Mouse (Mus musculus): Measurements from ENCODE around the gene Klrg1. TPM values are rescaled to one million over a fixed set of nuclear protein-coding genes. Genes with fewer than 3 reads are reported as not detected.

Klrg1 gene
- total and polyA plus RNA-seq, 2 experiments from 2014 or later, result 0.52 to 1.3 TPM

GRCm38 (mm10) chr6:122308136-122308504, 25.4 kb upstream of the Klrg1 start:
- no peak for TF ChIP-seq CTCF (IDR thresholded peaks at IDR 0.05; ENCODE audit: low read depth)
- WGBS, result 57% methylated on average over 6 of the region's 6 CpGs
- no peak overlapping the region for H3K9ac ChIP-seq (replicated peaks; ENCODE audit: low read length)
- peaks cover 3% of the 10 kb centered on the region; the same call in 1 of the 2 replicates for H3K36me3 ChIP-seq (ENCODE audit: insufficient read depth, low read length)
- no peak overlapping the region for H3K27ac ChIP-seq
- H3K27me3 ChIP-seq (ENCODE audit: insufficient read depth, low read length), result no peaks in the 10 kb centered on the region
- DNase-seq (ENCODE audit: low spot score) (no peak), ATAC-seq (peak; percentile 22)
- peak overlapping the region; percentile 84 for H3K4me2 ChIP-seq (ENCODE audit: low read depth, low read length)
- peaks cover 8% of the 10 kb centered on the region; the same call in 1 of the 2 replicates for H3K4me1 ChIP-seq (ENCODE audit: insufficient read depth, low read length)
- peak overlapping the region; percentile 79 for H3K4me3 ChIP-seq (ENCODE audit: low read length)
- no peaks in the 10 kb centered on the region for H3K9me3 ChIP-seq (ENCODE audit: low read length)

- H3K27me3 ChIP-seq (ENCODE audit: insufficient read depth, low read length), result no peaks in the 10 kb centered on the region
- no peak for DNase-seq (ENCODE audit: low spot score)
- no peak overlapping the region for H3K27ac ChIP-seq
- no peak overlapping the region for H3K4me3 ChIP-seq (ENCODE audit: low read length)
- H3K9me3 ChIP-seq (ENCODE audit: low read length), result no peaks in the 10 kb centered on the region
- H3K4me1 ChIP-seq (ENCODE audit: insufficient read depth, low read length), result peaks cover 8% of the 10 kb centered on the region; the same call in 1 of the 2 replicates
- 85% methylated on average over 4 of the region's 4 CpGs for WGBS
- H3K9ac ChIP-seq (replicated peaks; ENCODE audit: low read length), result no peak overlapping the region
- TF ChIP-seq CTCF (IDR thresholded peaks at IDR 0.05; ENCODE audit: low read depth), result no peak
- no peak for ATAC-seq
- H3K4me2 ChIP-seq (ENCODE audit: low read depth, low read length), result no peak overlapping the region
- no peaks in the 10 kb centered on the region for H3K36me3 ChIP-seq (ENCODE audit: insufficient read depth, low read length)
Observed at GRCm38 (mm10) chr6:122306707-122307106, 24.0 kb upstream of the Klrg1 start.

GRCm38 (mm10) chr6:122304790-122305555, 22.3 kb upstream of the Klrg1 start:
- Histone ChIP-seq H3K4me3 (ENCODE audit: low read length) (no peak overlapping the region), H3K9ac (replicated peaks; ENCODE audit: low read length) (no peak overlapping the region), H3K4me2 (ENCODE audit: low read depth, low read length) (no peak overlapping the region), H3K36me3 (ENCODE audit: insufficient read depth, low read length) (no peaks in the 10 kb centered on the region), H3K9me3 (ENCODE audit: low read length) (no peaks in the 10 kb centered on the region), H3K27me3 (ENCODE audit: insufficient read depth, low read length) (no peaks in the 10 kb centered on the region), H3K4me1 (ENCODE audit: insufficient read depth, low read length) (no peaks in the 10 kb centered on the region), H3K27ac (no peak overlapping the region)
- ATAC-seq (no peak), DNase-seq (ENCODE audit: low spot score) (no peak)
- WGBS, result 82% methylated on average over 12 of the region's 12 CpGs
- TF ChIP-seq CTCF (IDR thresholded peaks at IDR 0.05; ENCODE audit: low read depth), result no peak

DNA sequence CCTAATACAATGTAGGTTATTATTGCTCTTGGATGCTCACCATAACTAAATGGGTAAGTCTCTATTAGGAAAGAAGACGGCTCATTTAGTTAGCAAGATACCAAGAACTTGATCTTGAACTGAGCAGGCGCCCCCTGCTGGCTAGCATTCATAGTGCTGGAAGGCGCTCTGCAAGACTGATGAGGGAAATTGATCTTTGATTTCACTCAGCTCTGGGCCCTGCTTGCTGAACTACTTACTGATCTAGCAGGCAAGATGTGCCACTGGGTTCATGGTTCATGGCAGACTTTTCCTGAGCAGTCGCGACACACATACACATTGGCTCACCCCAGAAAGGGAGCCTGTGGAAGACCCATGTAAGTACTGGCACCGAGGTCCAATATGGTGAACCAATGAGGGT, 21.7 kb upstream of the Klrg1 start:
- DNase-seq (ENCODE audit: low spot score) (peak; percentile 90), ATAC-seq (no peak)
- Histone ChIP-seq H3K27ac (no peak overlapping the region), H3K27me3 (ENCODE audit: insufficient read depth, low read length) (no peaks in the 10 kb centered on the region), H3K4me3 (ENCODE audit: low read length) (no peak overlapping the region), H3K36me3 (ENCODE audit: insufficient read depth, low read length) (no peaks in the 10 kb centered on the region), H3K9ac (replicated peaks; ENCODE audit: low read length) (no peak overlapping the region), H3K4me1 (ENCODE audit: insufficient read depth, low read length) (no peaks in the 10 kb centered on the region), H3K4me2 (ENCODE audit: low read depth, low read length) (no peak overlapping the region), H3K9me3 (ENCODE audit: low read length) (no peaks in the 10 kb centered on the region)
- peak; percentile 93 for TF ChIP-seq CTCF (IDR thresholded peaks at IDR 0.05; ENCODE audit: low read depth)
- WGBS, result 30% methylated on average over 6 of the region's 6 CpGs

- no peaks in the 10 kb centered on the region for H3K9me3 ChIP-seq (ENCODE audit: low read length)
- no peaks in the 10 kb centered on the region for H3K27me3 ChIP-seq (ENCODE audit: insufficient read depth, low read length)
- no peak overlapping the region for H3K27ac ChIP-seq
- ATAC-seq (no peak), DNase-seq (ENCODE audit: low spot score) (no peak)
- no peak overlapping the region for H3K9ac ChIP-seq (replicated peaks; ENCODE audit: low read length)
- H3K36me3 ChIP-seq (ENCODE audit: insufficient read depth, low read length), result no peaks in the 10 kb centered on the region
- no peaks in the 10 kb centered on the region for H3K4me1 ChIP-seq (ENCODE audit: insufficient read depth, low read length)
- no peak for TF ChIP-seq CTCF (IDR thresholded peaks at IDR 0.05; ENCODE audit: low read depth)
- H3K4me3 ChIP-seq (ENCODE audit: low read length), result no peak overlapping the region
- H3K4me2 ChIP-seq (ENCODE audit: low read depth, low read length), result no peak overlapping the region
- WGBS, result 87% methylated on average over 9 of the region's 9 CpGs
Observed at GRCm38 (mm10) chr6:122303526-122303925, 20.8 kb upstream of the Klrg1 start.

- Histone ChIP-seq H3K4me2 (ENCODE audit: low read depth, low read length) (no peak overlapping the region), H3K9ac (replicated peaks; ENCODE audit: low read length) (no peak overlapping the region), H3K27me3 (ENCODE audit: insufficient read depth, low read length) (no peaks in the 10 kb centered on the region), H3K36me3 (ENCODE audit: insufficient read depth, low read length) (no peaks in the 10 kb centered on the region), H3K9me3 (ENCODE audit: low read length) (no peaks in the 10 kb centered on the region), H3K4me1 (ENCODE audit: insufficient read depth, low read length) (no peaks in the 10 kb centered on the region), H3K27ac (no peak overlapping the region), H3K4me3 (ENCODE audit: low read length) (no peak overlapping the region)
- ATAC-seq (no peak), DNase-seq (ENCODE audit: low spot score) (no peak)
- WGBS, result 90% methylated on average over 4 of the region's 4 CpGs
- TF ChIP-seq CTCF (IDR thresholded peaks at IDR 0.05; ENCODE audit: low read depth), result no peak
Observed at GRCm38 (mm10) chr6:122302661-122303060, 20.0 kb upstream of the Klrg1 start.

DNA sequence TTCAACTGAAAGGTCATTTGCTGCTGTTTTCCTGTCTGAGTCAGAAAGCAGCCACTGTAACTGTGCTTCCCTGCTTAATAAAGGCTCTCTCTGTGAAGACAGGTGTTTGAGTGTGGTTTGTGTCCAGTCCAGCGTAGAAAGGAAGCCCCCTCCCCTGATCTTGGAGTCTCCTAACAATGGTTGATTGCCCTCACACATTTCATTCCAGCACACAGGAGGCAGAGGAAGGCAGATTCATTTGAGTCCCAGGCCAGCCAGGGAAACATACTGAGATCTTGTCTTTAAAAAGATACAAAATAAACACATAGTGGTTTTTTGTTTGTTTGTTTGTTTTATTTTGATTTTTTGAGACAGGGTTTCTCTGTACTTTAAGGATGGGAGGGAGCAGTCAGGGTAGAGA, 19.4 kb upstream of the Klrg1 start:
- H3K27me3 ChIP-seq (ENCODE audit: insufficient read depth, low read length), result no peaks in the 10 kb centered on the region
- H3K9me3 ChIP-seq (ENCODE audit: low read length), result no peaks in the 10 kb centered on the region
- H3K27ac ChIP-seq, result no peak overlapping the region
- no peak overlapping the region for H3K4me3 ChIP-seq (ENCODE audit: low read length)
- H3K36me3 ChIP-seq (ENCODE audit: insufficient read depth, low read length), result no peaks in the 10 kb centered on the region
- TF ChIP-seq CTCF (IDR thresholded peaks at IDR 0.05; ENCODE audit: low read depth), result no peak
- H3K4me1 ChIP-seq (ENCODE audit: insufficient read depth, low read length), result no peaks in the 10 kb centered on the region
- DNase-seq (ENCODE audit: low spot score) (no peak), ATAC-seq (no peak)
- WGBS, result 77% methylated on average over 1 of the region's 1 CpGs
- H3K4me2 ChIP-seq (ENCODE audit: low read depth, low read length), result no peak overlapping the region
- no peak overlapping the region for H3K9ac ChIP-seq (replicated peaks; ENCODE audit: low read length)
